Mouse (Mus musculus) spleen, adult 12 weeks (tissue): ENCODE measurements around the gene Mthfd1.

Experiments
- DNase-seq: peaks from one replicate; pipeline ENCODE4 v3.0.0; 2022; ENCODE audit warnings: low spot score

Gene Mthfd1

DNA sequence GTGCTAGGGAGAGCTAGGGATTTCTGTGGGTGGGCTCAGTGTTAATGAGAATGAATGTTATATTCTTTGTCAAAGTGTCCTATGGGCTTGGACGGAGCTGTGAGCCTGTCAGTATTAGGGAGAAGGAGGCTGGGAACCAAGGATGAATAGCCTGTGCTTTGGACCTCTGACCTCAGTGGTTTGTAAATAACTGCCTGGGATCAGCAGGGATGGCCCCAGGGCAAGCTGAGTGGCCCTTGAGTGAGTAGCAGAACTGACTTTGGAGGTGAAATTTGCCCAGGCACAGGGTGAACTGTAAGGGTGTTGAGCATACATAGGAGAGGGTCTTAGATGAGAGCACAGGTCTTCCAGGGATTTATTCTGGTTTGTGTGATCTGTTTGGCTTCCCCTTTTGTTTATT is 8.8 kb downstream of the Mthfd1 start:
- no peak for DNase-seq

GRCm38 (mm10) chr12:76264325-76264965 is 9.3 kb downstream of the Mthfd1 start:
- no peak for DNase-seq

GRCm38 (mm10) chr12:76265001-76265400 is 9.9 kb downstream of the Mthfd1 start:
- DNase-seq: no peak

GRCm38 (mm10) chr12:76266875-76267274 is 11.8 kb downstream of the Mthfd1 start:
- DNase-seq: no peak

GRCm38 (mm10) chr12:76268686-76269085 is 13.6 kb downstream of the Mthfd1 start:
- DNase-seq: no peak

DNA sequence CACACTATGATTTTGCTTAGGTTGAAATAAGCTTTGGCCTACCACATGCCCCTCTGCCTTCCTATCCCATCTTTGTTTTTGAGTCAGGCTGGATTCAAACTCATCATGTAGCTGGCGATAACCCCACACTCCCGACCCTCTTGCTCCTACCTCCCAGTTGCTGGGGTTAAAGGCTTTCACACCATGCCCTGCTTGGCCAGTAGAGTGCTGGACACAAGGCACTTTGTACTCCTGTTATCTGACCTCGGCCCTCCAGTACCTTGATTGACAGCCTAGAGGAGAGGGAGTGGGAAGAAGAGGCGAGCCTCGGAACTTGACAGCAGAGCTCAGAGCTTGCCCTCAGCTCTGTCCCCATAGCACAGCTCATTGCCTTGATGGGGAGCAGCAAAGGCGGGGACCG is 14.1 kb downstream of the Mthfd1 start:
- no peak for DNase-seq

DNA sequence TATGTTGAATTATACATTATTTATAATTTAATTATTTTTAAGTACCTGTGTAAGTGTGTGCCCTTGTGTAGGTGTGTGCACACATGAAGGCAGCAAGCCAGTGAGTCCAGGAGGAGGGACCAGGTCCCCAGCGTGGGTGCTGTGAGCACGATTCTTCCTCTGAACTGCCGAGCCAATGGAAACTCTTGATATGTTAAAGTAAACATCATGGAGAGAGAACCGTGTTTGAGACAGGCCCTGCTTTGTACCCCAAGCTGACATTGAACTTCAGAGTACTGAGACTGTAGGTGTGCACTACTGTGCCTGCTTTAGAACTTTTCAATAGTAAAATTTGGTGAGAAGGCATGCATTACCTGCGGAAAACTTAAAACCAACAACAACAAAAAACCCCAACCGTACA is 16.4 kb downstream of the Mthfd1 start:
- DNase-seq: no peak

- no peak for DNase-seq
These were observed 17.8 kb downstream of the Mthfd1 start for GRCm38 (mm10) chr12:76272610-76273524.

- no peak for DNase-seq
These were observed 23.1 kb downstream of the Mthfd1 start for GRCm38 (mm10) chr12:76278209-76278608.

- no peak for DNase-seq
These were observed 25.5 kb downstream of the Mthfd1 start for GRCm38 (mm10) chr12:76280556-76280955.

- DNase-seq: no peak
These were observed 26.1 kb downstream of the Mthfd1 start for GRCm38 (mm10) chr12:76281111-76281660.

GRCm38 (mm10) chr12:76282132-76282531 is 27.0 kb downstream of the Mthfd1 start:
- no peak for DNase-seq

DNA sequence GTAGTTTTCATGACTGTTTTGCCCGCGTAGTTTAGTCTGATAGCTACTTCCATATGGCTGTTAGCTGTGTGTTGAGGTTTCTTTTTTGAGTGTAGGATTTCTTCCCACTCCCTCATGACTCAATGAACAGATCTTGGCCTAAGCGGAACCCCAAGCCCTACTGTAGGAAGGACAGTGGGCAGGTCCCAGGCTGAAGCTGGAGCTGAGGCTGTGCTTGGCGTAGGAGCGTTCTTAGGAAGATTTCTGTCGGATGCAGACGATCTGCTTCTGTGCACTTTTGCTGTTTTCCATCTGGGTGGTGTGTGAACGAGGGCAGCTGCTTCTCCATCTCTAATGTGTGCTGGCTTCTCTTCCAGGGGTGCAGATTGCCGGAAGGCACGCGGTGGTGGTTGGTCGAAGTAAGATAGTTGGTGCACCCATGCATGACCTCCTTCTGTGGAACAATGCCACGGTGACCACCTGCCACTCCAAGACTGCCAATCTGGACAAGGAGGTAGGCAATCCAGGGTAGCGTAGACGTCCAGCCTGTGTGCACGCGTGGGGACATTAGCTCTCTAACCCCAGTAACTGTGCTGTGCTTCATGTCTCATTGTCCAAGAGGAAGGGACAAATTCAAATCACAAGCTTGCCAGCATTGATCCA is 27.6 kb downstream of the Mthfd1 start:
- no peak for DNase-seq

DNA sequence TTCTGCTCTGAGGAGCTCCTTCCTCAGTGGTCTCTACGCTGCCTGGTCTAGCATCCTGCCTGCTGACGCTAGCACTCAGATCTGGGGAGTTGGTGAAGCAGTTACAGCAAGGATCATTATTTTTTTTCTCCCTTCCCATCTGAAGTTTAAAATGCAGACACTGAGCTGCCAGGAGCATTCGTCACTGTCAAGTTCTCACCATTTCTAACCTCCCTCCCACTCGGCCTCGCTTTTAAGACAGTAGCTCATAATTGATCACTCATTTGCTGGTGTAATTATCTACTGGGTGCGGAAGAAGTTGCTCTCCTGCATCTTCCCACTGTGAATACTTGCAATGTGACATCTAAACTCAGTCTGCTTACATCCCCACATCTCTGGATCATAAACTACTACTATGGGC is 30.3 kb downstream of the Mthfd1 start:
- DNase-seq: no peak

DNA sequence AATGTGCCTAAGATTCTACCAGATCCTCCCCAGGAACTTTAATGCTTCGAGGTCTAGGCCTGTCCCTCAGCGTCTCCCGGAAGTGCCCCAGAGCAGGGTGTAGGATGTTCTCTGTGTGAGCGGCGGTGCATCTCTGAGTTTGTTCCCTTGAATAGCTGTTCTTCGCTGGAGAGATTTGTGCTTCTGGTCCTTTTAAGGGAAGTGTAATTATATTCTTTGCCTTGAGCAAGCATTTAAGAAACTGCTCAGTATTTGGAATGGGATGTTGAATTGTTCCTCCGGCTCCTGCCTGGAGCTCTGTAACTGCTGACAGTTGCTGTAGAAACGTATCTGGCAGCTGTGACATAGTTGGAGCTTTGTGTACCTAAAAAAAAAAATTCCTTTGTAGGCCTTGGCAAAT is 32.9 kb downstream of the Mthfd1 start:
- DNase-seq: no peak

DNA sequence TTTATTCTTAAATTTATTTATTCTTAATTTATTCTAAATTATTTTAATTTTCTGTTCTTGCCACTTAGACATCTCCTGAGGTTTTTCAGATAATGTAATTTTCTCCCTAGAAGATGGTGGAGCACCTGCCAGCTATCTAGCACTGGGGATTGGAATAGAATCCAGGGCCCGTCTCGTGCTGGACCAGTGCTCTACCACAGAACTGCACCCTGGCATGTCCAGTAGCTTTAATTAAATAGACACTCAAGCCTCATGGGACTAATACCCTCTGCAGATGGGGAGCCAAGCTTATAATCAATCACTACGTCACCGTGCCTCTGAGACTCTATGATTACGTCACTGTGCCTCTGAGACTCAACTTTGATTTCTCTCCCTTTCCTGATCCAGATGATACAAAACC is 33.4 kb downstream of the Mthfd1 start:
- no peak for DNase-seq

GRCm38 (mm10) chr12:76289428-76289827 is 34.3 kb downstream of the Mthfd1 start:
- DNase-seq: no peak

DNA sequence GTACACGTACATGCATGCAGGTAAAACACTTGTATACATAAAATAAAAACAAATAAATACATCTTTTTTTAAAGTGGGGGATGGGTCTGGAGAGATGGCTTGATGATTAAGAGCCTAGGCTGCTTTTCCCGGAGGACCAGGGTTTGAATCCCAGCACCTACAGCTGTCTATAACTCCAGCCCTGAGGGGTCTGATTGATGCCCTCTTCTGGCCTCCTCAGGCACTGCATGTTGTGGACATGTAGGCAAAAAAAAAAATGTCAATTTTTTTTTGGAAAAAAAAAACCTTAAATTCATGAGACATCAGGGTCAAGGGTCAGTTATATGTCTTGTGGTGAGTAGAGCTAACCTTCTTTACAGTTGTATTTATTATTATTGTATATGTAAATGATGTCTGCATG is 35.2 kb downstream of the Mthfd1 start:
- DNase-seq: no peak

DNA sequence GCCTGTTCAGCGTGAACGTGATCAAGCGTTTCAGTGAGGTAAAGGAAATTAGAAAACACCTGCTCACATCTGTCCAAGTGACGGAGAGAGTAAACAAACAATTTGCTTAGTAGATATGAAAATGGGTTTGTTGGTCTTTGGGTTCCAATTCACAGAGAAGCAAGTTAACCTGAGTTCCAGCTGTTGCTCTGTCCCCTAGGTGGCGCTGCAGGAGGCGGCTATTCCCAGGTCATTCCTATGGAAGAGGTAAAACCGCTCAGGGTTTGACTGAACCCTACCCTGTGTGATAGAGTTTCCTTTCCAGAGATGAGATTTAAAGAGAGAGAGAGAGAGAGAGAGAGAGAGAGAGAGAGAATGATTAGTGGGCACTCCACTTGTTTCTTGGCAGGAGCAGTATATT is 38.1 kb downstream of the Mthfd1 start:
- DNase-seq: peak; percentile 12

GRCm38 (mm10) chr12:76297830-76298229 is 42.7 kb downstream of the Mthfd1 start:
- DNase-seq: no peak

DNA sequence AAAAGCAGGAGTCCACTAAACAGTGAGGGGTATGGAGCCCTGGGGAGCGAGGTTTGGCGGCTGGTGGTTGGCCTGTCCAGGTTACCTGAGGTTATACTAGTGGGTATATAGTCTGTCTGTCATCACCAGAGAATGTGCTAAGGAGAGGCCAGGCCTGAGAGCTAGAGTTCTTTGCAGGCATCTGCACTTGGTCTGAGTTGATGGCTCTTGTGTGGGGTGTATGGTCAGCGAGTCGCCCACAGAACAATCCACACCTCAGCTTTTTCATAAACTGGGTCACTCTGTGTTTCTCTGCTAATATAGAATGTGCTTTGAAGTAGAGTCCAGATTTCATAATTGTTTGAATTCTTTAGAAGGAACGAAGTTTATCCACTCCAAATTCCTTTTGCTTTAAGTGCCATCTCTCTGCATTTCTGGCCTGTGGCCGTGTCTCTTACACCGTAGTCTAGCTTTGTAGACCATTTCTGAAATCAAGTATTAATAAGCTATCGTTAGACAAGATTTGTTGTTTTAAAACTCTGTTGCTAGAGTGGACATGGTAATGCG is 44.3 kb downstream of the Mthfd1 start:
- DNase-seq: no peak

DNA sequence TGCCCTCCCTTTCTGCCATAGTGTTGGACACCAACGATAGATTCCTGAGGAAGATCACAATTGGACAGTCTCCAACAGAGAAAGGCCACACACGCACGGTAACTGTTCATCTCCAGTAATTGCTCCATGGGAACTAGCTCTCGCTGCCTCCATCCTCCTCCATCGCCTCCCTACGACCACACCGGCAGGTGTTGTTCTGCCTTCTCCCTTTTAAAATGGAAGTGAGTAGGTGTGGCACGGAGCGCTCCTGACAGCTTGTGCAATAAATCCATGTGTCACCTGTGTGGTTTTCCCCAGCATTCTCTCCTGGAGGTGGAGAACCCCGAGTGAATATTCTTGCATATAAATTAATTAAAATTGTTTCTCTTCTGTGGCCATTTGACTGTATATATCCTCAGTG is 45.3 kb downstream of the Mthfd1 start:
- DNase-seq: no peak
